Mouse (Mus musculus): ENCODE data around the gene Gm5475.

- no peak for TF ChIP-seq CTCF (IDR thresholded peaks at IDR 0.05)
- no peak for TF ChIP-seq EP300 (IDR thresholded peaks at IDR 0.05)
Observed at GRCm38 (mm10) chr15:100411731-100412130, 10.2 kb upstream of the Gm5475 start.

Measured in lung, postnatal 0 days (tissue).